Mouse (Mus musculus) mesoderm, embryonic 11.5 days (tissue): ENCODE results near the gene Ccl11.
A peak's percentile ranks its signal among the peaks of the same experiment; 100 is the strongest.

Experiments
- DNase-seq: peaks from one replicate; pipeline ENCODE4 v3.0.0-alpha.2; 2012; ENCODE audit warnings: low read depth, low spot score

The Ccl11 gene

GRCm38 (mm10) chr11:82047746-82048415 is 9.7 kb upstream of the Ccl11 start:
- DNase-seq = peak; percentile 76

DNA sequence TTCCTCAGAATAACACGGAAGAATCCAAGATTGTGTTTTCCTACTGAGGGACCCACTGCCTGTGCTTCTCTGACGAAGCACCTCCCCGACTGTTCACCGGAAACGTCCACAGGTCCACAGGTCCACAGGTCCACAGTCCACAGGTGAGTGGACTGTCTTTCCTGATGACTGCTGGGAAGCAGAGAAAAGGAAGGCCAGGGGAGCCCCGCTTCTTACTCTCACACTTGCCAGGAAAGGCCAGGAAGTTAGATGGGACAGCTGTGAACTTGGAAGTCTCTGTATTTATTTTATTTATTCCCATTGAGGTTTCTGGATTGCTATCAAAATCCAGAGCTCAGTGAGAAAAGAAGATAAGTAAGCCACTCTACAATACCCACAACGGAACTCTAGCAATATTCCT is 3.8 kb upstream of the Ccl11 start:
- DNase-seq = no peak

GRCm38 (mm10) chr11:82062226-82062625 is 4.6 kb downstream of the Ccl11 start:
- no peak for DNase-seq

DNA sequence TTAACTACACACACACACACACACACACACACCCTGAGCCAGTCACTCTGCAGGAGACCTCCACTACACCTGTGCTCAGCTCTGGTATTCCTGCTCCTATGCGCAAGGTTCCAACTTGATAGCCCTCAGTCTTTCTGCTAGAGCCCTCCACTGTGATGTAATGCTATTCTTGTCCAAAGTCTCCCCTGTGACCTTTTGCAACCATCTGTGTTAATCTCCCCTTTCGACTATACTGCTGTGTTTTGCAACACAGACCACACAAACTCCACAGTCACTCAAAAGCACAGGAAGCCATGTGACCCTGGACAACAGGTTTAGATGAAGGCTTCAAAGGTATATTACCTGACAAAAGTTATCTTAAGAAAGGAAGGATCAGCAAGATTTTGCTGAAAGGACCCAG is 5.8 kb downstream of the Ccl11 start:
- no peak for DNase-seq

DNA sequence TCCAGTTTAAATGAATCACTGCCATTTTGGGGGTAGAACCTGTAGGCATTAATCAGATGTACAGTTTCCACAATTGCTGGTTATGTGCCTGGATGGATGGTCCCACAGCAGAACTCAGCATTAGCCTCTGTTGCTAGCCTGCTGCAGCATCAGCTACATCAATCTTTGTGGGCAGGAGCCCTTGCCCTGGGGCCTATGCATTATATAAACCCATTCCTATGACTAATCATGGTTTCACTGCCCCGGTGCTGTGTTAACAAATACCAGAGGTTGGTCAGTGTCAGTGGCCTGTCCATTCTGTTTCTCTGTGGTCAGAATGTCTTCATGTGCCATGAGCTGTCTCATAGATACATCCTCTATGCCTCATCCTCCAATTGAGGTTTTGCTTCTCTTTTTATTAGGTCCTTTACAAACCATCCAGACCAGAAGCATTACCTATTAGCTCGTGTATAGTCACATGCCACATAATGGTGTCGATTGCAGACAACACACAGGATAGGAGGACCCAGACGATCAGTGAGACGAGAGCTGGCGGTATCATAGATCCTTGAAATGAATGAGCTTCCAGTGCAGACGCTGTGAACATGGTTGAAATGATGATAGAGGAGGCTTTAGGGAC is 9.4 kb downstream of the Ccl11 start:
- DNase-seq = no peak

GRCm38 (mm10) chr11:82071076-82071475 is 13.5 kb downstream of the Ccl11 start:
- DNase-seq = no peak

DNA sequence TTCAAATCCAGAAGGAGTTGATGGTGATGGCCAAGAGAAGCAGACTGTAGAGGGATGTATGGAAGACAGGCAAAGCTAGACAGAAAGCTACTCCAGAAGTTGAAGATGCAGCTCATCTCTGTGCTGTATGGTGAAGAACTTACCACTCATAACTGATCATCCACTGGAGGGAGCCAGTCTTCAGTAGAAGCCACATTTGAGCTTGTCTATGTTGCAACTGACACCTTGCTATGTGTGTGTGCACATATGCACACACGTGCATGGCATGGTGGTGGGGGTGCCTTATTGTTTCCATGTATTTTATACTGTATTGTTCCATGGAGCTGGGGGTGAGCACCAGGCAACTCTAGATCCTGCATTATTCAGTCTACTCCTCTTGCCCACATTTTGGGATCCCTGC is 14.8 kb downstream of the Ccl11 start:
- no peak for DNase-seq

GRCm38 (mm10) chr11:82072984-82073383 is 15.4 kb downstream of the Ccl11 start:
- no peak for DNase-seq

- DNase-seq = no peak
These were observed 16.1 kb downstream of the Ccl11 start for GRCm38 (mm10) chr11:82073686-82074085.

DNA sequence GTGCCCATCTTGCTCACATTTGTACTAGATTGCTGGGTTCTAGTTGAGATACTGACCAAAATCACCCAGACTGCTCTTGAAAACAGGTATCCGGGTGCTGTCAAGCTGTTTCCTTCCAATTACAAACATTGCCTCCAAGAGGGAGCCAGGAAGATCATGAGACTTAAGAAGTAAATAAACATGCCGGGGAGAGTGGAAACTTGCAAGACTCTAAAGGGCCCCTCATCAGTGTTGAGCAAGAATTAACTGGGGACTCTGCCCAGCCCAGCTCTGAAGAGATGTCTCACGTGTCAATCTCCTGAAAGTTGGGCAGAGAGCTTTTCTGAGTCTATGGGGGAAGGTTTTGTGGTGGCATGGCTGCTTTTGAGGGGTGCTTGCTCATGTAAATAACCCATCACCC is 19.4 kb downstream of the Ccl11 start:
- DNase-seq = no peak

- DNase-seq = no peak
These were observed 20.6 kb downstream of the Ccl11 start for GRCm38 (mm10) chr11:82078136-82078730.

DNA sequence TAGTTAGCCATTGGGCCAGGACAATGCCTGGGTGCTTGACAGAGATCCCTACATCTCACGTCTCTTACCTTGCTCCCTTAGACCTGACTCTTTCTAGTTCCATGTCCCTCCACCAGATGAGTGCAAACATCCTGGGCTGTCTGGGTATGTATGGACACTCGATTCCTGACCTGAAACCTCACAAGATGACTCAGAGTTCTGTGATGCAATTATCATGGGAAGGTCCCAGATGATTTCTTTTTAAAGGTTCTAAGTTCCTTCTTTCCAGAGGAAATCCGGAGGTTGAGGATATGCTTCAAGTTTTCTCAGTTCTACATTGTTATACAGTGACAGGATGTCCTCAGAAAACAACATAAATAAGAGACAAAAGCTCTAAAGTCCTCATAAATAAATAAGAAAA is 23.2 kb downstream of the Ccl11 start:
- DNase-seq = no peak

- no peak for DNase-seq
These were observed 26.7 kb downstream of the Ccl11 start for GRCm38 (mm10) chr11:82084360-82084759.

GRCm38 (mm10) chr11:82099511-82100323 is 42.1 kb downstream of the Ccl11 start:
- no peak for DNase-seq

DNA sequence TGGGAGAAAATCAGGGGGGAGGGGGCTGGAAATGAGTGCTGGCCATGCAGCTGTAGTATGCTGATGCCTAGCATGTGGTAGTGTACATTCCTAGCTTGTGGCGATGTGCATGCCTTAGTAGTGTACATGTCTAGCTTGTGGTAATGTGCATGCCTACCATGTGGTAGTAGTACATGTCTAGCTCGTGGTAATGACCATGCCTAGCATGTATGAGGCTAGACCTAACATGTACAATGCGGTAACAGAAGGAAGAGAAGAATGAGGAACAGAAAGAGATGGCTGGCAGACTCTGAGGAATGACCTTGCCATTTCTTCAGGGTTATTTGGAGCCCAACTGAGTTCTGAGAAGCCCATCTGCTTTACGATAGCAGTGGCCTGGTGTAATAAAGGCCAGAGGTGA is 43.5 kb downstream of the Ccl11 start:
- no peak for DNase-seq

DNA sequence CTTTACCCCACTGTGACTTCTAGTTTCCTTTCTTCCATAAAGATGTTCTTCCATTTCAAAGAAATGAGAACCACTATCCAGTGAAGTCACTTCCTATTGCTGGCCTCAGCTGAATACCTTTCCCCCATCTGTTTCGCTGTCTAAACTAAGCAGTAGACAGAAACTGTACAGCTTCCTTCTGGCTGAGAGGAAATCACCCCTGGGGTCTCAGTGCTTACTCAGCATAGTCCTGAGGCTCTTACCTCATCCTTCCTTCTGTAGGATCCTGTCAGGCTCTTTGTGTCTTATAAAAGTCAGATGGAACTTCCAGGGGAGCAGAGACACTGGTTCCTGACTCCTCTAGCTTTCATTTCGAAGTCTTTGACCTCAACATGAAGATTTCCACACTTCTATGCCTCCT is 43.9 kb downstream of the Ccl11 start, which contains the start of gene Ccl12:
Ccl12 (plus strand) TSS at position 317 of the 400 bp plus-strand sequence.
- no peak for DNase-seq

DNA sequence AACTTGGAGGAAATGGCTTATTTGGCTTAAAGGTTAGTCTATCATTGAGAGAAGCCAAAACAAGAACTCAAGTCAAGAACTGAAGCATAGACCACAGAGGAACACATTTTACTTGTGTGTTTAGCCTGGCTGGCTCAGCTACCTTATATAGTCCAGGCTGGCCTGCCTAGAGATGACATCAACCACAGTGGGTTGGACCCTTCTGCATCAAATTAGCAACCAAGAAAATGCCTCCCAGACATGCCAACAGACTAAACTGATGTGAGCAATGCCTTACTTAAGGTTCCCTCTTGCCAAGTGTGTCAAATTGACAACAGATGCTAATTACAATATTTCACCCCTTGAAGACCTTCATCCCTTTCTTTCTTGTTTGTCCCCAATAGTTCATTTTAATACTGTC is 52.0 kb downstream of the Ccl11 start:
- no peak for DNase-seq

GRCm38 (mm10) chr11:82110372-82111248 is 53.0 kb downstream of the Ccl11 start:
- no peak for DNase-seq
